Mouse (Mus musculus) intestine, embryonic 16.5 days (tissue): Measurements from ENCODE around the gene Trip12. TPM values are rescaled to one million over a fixed set of nuclear protein-coding genes. Genes with fewer than 3 reads are reported as not detected.

Source experiments
- ATAC-seq: fragments of 200-750 bp; cut with Nextera tagmentation; 2 replicates; pipeline ENCODE4 v1.8.0; 2017; ENCODE audit warnings: moderate TSS enrichment, moderate library complexity
- H3K27ac ChIP-seq: fragments of 300-500 bp; sonication (generic); 2 replicates; pipeline ENCODE4 v1.5.1; 2014; ENCODE audit warnings: mild to moderate bottlenecking, low read length
- H3K27me3 ChIP-seq: fragments of 300-500 bp; sonication (generic); replicated peaks from 2 replicates; pipeline ENCODE4 v1.6.1; 2014; ENCODE audit warnings: low read length, control low read depth, mixed read lengths; ENCODE audit not compliant: control insufficient read depth, insufficient read depth
- H3K36me3 ChIP-seq: fragments of 300-500 bp; sonication (generic); 2 replicates; pipeline ENCODE4 v1.6.1; 2014; ENCODE audit warnings: low read length, control low read depth; ENCODE audit not compliant: control insufficient read depth, insufficient read depth
- H3K4me1 ChIP-seq: fragments of 300-500 bp; sonication (generic); 2 replicates; pipeline ENCODE4 v1.6.1; 2014; ENCODE audit warnings: low read length, control low read depth, mixed read lengths; ENCODE audit not compliant: control insufficient read depth, insufficient read depth
- H3K4me2 ChIP-seq: fragments of 300-500 bp; sonication (generic); 2 replicates; pipeline ENCODE4 v1.6.1; 2014; ENCODE audit warnings: low read depth, low read length, control low read depth
- H3K4me3 ChIP-seq: fragments of 300-500 bp; sonication (generic); 2 replicates; pipeline ENCODE4 v1.5.1; 2014; ENCODE audit warnings: mild to moderate bottlenecking, low read length
- H3K9ac ChIP-seq: fragments of 300-500 bp; sonication (generic); 2 replicates; pipeline ENCODE4 v1.6.1; 2014; ENCODE audit warnings: low read depth, low read length
- H3K9me3 ChIP-seq: fragments of 300-500 bp; sonication (generic); 2 replicates; pipeline ENCODE4 v1.6.1; 2016; ENCODE audit warnings: low read length, control low read depth; ENCODE audit not compliant: control insufficient read depth
- WGBS: fragments of 180-500 bp; shearing (Covaris S2); extraction: QIAGEN DNeasy Blood & Tissue Kit; methylation state at CpG from one replicate; pipeline ENCODE4 v1.1.7; 2014; 5-methylcytosine and 5-hydroxymethylcytosine counted together
- polyA plus RNA-seq: library from polyadenylated mRNA; unstranded; fragments of >200 nt; fragmentation: Nextera tagmentation; extraction: Ambion mirVana; gene quantifications from 2 replicates; pipeline ENCODE4 v1.2.1, GENCODE M21; 2015

Gene Trip12
- polyA plus RNA-seq, 1 experiment from 2014 or later, result 34.5 TPM

GRCm38 (mm10) chr1:84879571-84880120, 39.3 kb upstream of the Trip12 start:
- Histone ChIP-seq H3K4me3 (no peak overlapping the region), H3K9me3 (no peaks in the 10 kb centered on the region), H3K36me3 (no peaks in the 10 kb centered on the region), H3K4me1 (no peaks in the 10 kb centered on the region), H3K9ac (no peak overlapping the region), H3K4me2 (no peak overlapping the region), H3K27ac (no peak overlapping the region), H3K27me3 (no peaks in the 10 kb centered on the region)
- 91% methylated on average over 8 of the region's 8 CpGs for WGBS
- ATAC-seq, result no peak

GRCm38 (mm10) chr1:84877590-84877989, 37.3 kb upstream of the Trip12 start:
- Histone ChIP-seq H3K4me3 (no peak overlapping the region), H3K9me3 (no peaks in the 10 kb centered on the region), H3K4me1 (no peaks in the 10 kb centered on the region), H3K36me3 (no peaks in the 10 kb centered on the region), H3K27me3 (no peaks in the 10 kb centered on the region), H3K4me2 (no peak overlapping the region), H3K27ac (no peak overlapping the region), H3K9ac (no peak overlapping the region)
- ATAC-seq, result peak; percentile 82
- WGBS, result 71% methylated on average over 2 of the region's 2 CpGs

- no peaks in the 10 kb centered on the region for H3K36me3 ChIP-seq
- WGBS, result 64% methylated on average over 4 of the region's 4 CpGs
- H3K27ac ChIP-seq, result no peak overlapping the region
- H3K4me3 ChIP-seq, result no peak overlapping the region
- H3K27me3 ChIP-seq, result no peaks in the 10 kb centered on the region
- H3K9ac ChIP-seq, result no peak overlapping the region
- ATAC-seq, result no peak
- H3K4me1 ChIP-seq, result no peaks in the 10 kb centered on the region; the same call in 1 of the 2 replicates
- H3K9me3 ChIP-seq, result no peaks in the 10 kb centered on the region
- H3K4me2 ChIP-seq, result no peak overlapping the region
These were observed 32.6 kb upstream of the Trip12 start for GRCm38 (mm10) chr1:84872939-84873338.

- Histone ChIP-seq H3K4me1 (no peaks in the 10 kb centered on the region; the same call in 1 of the 2 replicates), H3K27me3 (no peaks in the 10 kb centered on the region), H3K36me3 (no peaks in the 10 kb centered on the region), H3K4me3 (no peak overlapping the region), H3K27ac (no peak overlapping the region), H3K9ac (no peak overlapping the region; the same call in 1 of the 2 replicates), H3K9me3 (no peaks in the 10 kb centered on the region), H3K4me2 (no peak overlapping the region)
- ATAC-seq, result peak; percentile 49
- WGBS, result 14% methylated on average over 3 of the region's 3 CpGs
These were observed 31.8 kb upstream of the Trip12 start for GRCm38 (mm10) chr1:84872105-84872504.

GRCm38 (mm10) chr1:84871131-84871530, 30.8 kb upstream of the Trip12 start:
- no peak for ATAC-seq
- no peaks in the 10 kb centered on the region for H3K36me3 ChIP-seq
- no peak overlapping the region for H3K27ac ChIP-seq
- no peaks in the 10 kb centered on the region; the same call in 1 of the 2 replicates for H3K4me1 ChIP-seq
- no peak overlapping the region for H3K9ac ChIP-seq
- no peak overlapping the region for H3K4me3 ChIP-seq
- H3K27me3 ChIP-seq, result no peaks in the 10 kb centered on the region
- H3K4me2 ChIP-seq, result no peak overlapping the region
- 62% methylated on average over 6 of the region's 6 CpGs for WGBS
- H3K9me3 ChIP-seq, result no peaks in the 10 kb centered on the region

GRCm38 (mm10) chr1:84869498-84869897, 29.2 kb upstream of the Trip12 start:
- no peak overlapping the region for H3K27ac ChIP-seq
- 36% methylated on average over 7 of the region's 7 CpGs for WGBS
- no peaks in the 10 kb centered on the region for H3K36me3 ChIP-seq

GRCm38 (mm10) chr1:84868841-84869240, 28.5 kb upstream of the Trip12 start:
- no peaks in the 10 kb centered on the region for H3K9me3 ChIP-seq
- no peak overlapping the region for H3K9ac ChIP-seq
- no peak overlapping the region for H3K4me3 ChIP-seq
- ATAC-seq, result no peak
- no peak overlapping the region for H3K27ac ChIP-seq
- 65% methylated on average over 4 of the region's 4 CpGs for WGBS
- H3K4me1 ChIP-seq, result peaks cover 3% of the 10 kb centered on the region
- H3K36me3 ChIP-seq, result no peaks in the 10 kb centered on the region
- no peak overlapping the region for H3K4me2 ChIP-seq
- H3K27me3 ChIP-seq, result no peaks in the 10 kb centered on the region

More at GRCm38 (mm10) chr1:84869498-84869897, 29.2 kb upstream of the Trip12 start:
- H3K4me3 ChIP-seq, result no peak overlapping the region
- H3K27me3 ChIP-seq, result no peaks in the 10 kb centered on the region
- H3K4me2 ChIP-seq, result peak overlapping the region; percentile 18; the same call in 1 of the 2 replicates
- peak; percentile 67 for ATAC-seq
- no peak overlapping the region for H3K9ac ChIP-seq
- H3K9me3 ChIP-seq, result no peaks in the 10 kb centered on the region
- no peaks in the 10 kb centered on the region; the same call in 1 of the 2 replicates for H3K4me1 ChIP-seq

- Histone ChIP-seq H3K9me3 (no peaks in the 10 kb centered on the region), H3K4me2 (no peak overlapping the region), H3K27ac (no peak overlapping the region), H3K36me3 (no peaks in the 10 kb centered on the region), H3K4me3 (no peak overlapping the region), H3K4me1 (peaks cover 3% of the 10 kb centered on the region), H3K9ac (no peak overlapping the region), H3K27me3 (no peaks in the 10 kb centered on the region)
- no peak for ATAC-seq
These were observed 28.0 kb upstream of the Trip12 start for GRCm38 (mm10) chr1:84868311-84868710.

GRCm38 (mm10) chr1:84866706-84867230, 26.5 kb upstream of the Trip12 start:
- no peak for ATAC-seq

GRCm38 (mm10) chr1:84866231-84866630, 25.9 kb upstream of the Trip12 start:
- no peaks in the 10 kb centered on the region for H3K9me3 ChIP-seq
- H3K27ac ChIP-seq, result no peak overlapping the region
- H3K36me3 ChIP-seq, result no peaks in the 10 kb centered on the region
- H3K4me3 ChIP-seq, result no peak overlapping the region
- H3K4me1 ChIP-seq, result peaks cover 3% of the 10 kb centered on the region
- 92% methylated on average over 6 of the region's 6 CpGs for WGBS
- H3K4me2 ChIP-seq, result no peak overlapping the region
- no peak for ATAC-seq
- no peak overlapping the region for H3K9ac ChIP-seq
- H3K27me3 ChIP-seq, result no peaks in the 10 kb centered on the region

More at GRCm38 (mm10) chr1:84866706-84867230, 26.5 kb upstream of the Trip12 start:
- Histone ChIP-seq H3K9me3 (no peaks in the 10 kb centered on the region), H3K27ac (no peak overlapping the region), H3K9ac (no peak overlapping the region), H3K4me2 (no peak overlapping the region), H3K36me3 (no peaks in the 10 kb centered on the region), H3K4me3 (no peak overlapping the region), H3K27me3 (no peaks in the 10 kb centered on the region), H3K4me1 (peaks cover 3% of the 10 kb centered on the region)
- WGBS, result 95% methylated on average over 3 of the region's 3 CpGs
